Mouse (Mus musculus) lung, postnatal 0 days (tissue): ENCODE results near the gene Olfr372.
"Not testable (repeated sequence)": the region's sequence is repeated elsewhere in the genome, so short reads cannot be mapped to it uniquely, and the experiment has no call there.

Experiments
- CTCF ChIP-seq: IDR thresholded peaks from 2 replicates; pipeline ENCODE4 v1.5.1; 2016; ENCODE audit warnings: antibody characterized with exemption, mild to moderate bottlenecking
- EP300 ChIP-seq: IDR thresholded peaks from 2 replicates; pipeline ENCODE4 v1.6.1; 2016; ENCODE audit warnings: antibody characterized with exemption, mild to moderate bottlenecking, control low read depth

DNA sequence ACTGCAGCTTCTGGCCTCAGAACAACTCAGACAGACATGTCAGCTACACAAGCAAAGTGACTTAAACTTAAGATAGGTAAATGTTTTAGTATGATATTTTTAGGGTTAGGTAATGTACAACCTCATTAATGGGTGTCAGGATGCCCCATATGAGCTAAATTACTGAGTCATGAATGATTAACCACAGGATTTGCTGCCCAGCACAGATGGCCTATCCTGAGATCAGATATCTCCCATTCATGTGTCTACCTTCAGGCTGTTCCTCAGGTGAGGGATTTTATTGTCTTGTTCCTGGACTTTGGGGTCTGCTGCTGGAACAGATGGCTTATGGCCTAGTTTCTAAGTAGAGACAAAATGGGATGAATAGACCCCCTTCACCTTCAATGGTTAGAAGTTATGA lies 55.7 kb downstream of the Olfr372 start:
- TF ChIP-seq EP300, CTCF: not testable (repeated sequence)
